Mouse (Mus musculus): Measurements from ENCODE around the gene Cenpa. TPM values are rescaled to one million over a fixed set of nuclear protein-coding genes. Genes with fewer than 3 reads are reported as not detected.

The Cenpa gene
- polyA plus RNA-seq, 1 experiment from 2014 or later, result 175 TPM

- 78% methylated on average over 10 of the region's 10 CpGs for WGBS
- no peaks in the 10 kb centered on the region for H3K36me3 ChIP-seq (ENCODE audit: insufficient read depth, low read length)
- 0 out of 2 replicates have a peak, but pooled peaks cover 3% of the 10 kb centered on the region for H3K4me1 ChIP-seq (replicated peaks; ENCODE audit: insufficient read depth, low read length)
- TF ChIP-seq CTCF (IDR thresholded peaks at IDR 0.05; ENCODE audit: low read depth), result no peak
- no peaks in the 10 kb centered on the region for H3K9me3 ChIP-seq (replicated peaks; ENCODE audit: low read length)
- ATAC-seq (replicated peaks; ENCODE audit: low FRiP score, low read depth) (no peak), DNase-seq (ENCODE audit: low spot score) (no peak)
- H3K27ac ChIP-seq, result no peak overlapping the region
- no peak overlapping the region for H3K4me2 ChIP-seq (ENCODE audit: low read length)
- H3K4me3 ChIP-seq (replicated peaks; ENCODE audit: low read depth, low read length), result no peak overlapping the region
- H3K9ac ChIP-seq (ENCODE audit: low read depth, low read length), result no peak overlapping the region
- peaks cover 7% of the 10 kb centered on the region; the same call in 1 of the 2 replicates for H3K27me3 ChIP-seq (ENCODE audit: insufficient read depth, low read length)
These were observed 51.6 kb downstream of the Cenpa start for GRCm38 (mm10) chr5:30717991-30718703.

GRCm38 (mm10) chr5:30721935-30722334 is 55.4 kb downstream of the Cenpa start:
- H3K4me3 ChIP-seq (replicated peaks; ENCODE audit: low read depth, low read length), result no peak overlapping the region
- ATAC-seq (replicated peaks; ENCODE audit: low FRiP score, low read depth), result no peak
- no peak overlapping the region for H3K9ac ChIP-seq (ENCODE audit: low read depth, low read length)
- 85% methylated on average over 8 of the region's 8 CpGs for WGBS
- no peaks in the 10 kb centered on the region for H3K27me3 ChIP-seq (ENCODE audit: insufficient read depth, low read length)
- H3K4me2 ChIP-seq (ENCODE audit: low read length), result no peak overlapping the region
- no peaks in the 10 kb centered on the region for H3K4me1 ChIP-seq (replicated peaks; ENCODE audit: insufficient read depth, low read length)
- no peak for DNase-seq (ENCODE audit: low spot score)
- no peaks in the 10 kb centered on the region for H3K9me3 ChIP-seq (replicated peaks; ENCODE audit: low read length)
- no peaks in the 10 kb centered on the region for H3K36me3 ChIP-seq (ENCODE audit: insufficient read depth, low read length)
- H3K27ac ChIP-seq, result no peak overlapping the region
- TF ChIP-seq CTCF (IDR thresholded peaks at IDR 0.05; ENCODE audit: low read depth), result no peak

Small RNAs within 50 kb of the gene (microRNA-seq; reads per million reads assigned to microRNA genes)
- not detected for gene Mir5625

Other genes with a start within 250 kb of the Cenpa start
- 0.04 and 0.09 TPM in 2 replicates for gene Otof, start 204.8 kb upstream of the Cenpa start, polyA plus RNA-seq (2015; fragmentation: Nextera tagmentation; extraction: Ambion mirVana)
- not detected in 2 replicates for gene 1700001C02Rik, start 200.7 kb upstream of the Cenpa start, polyA plus RNA-seq (2015; fragmentation: Nextera tagmentation; extraction: Ambion mirVana)
- gene Cib4, start 120.9 kb upstream of the Cenpa start, polyA plus RNA-seq (2015; fragmentation: Nextera tagmentation; extraction: Ambion mirVana), result not detected in 2 replicates
- gene Kcnk3, start 78.6 kb upstream of the Cenpa start, polyA plus RNA-seq (2015; fragmentation: Nextera tagmentation; extraction: Ambion mirVana), result 1.8 and 2.0 TPM in 2 replicates
- gene Slc35f6, start 18.8 kb upstream of the Cenpa start, polyA plus RNA-seq (2015; fragmentation: Nextera tagmentation; extraction: Ambion mirVana), result 24.8 and 26.7 TPM in 2 replicates
- 1.7 and 2.1 TPM in 2 replicates for gene Dpysl5, start 44.8 kb downstream of the Cenpa start, polyA plus RNA-seq (2015; fragmentation: Nextera tagmentation; extraction: Ambion mirVana)
- 20.6 and 23.0 TPM in 2 replicates for gene Mapre3, start 147.9 kb downstream of the Cenpa start, polyA plus RNA-seq (2015; fragmentation: Nextera tagmentation; extraction: Ambion mirVana)
- gene Tmem214, start 201.2 kb downstream of the Cenpa start, polyA plus RNA-seq (2015; fragmentation: Nextera tagmentation; extraction: Ambion mirVana), result 67.3 and 74.5 TPM in 2 replicates
- 17.3 and 17.5 TPM in 2 replicates for gene Agbl5, start 221.9 kb downstream of the Cenpa start, polyA plus RNA-seq (2015; fragmentation: Nextera tagmentation; extraction: Ambion mirVana)
- gene Ost4, start 241.0 kb downstream of the Cenpa start, polyA plus RNA-seq (2015; fragmentation: Nextera tagmentation; extraction: Ambion mirVana), result 466 and 517 TPM in 2 replicates
- 204 and 226 TPM in 2 replicates for gene Emilin1, start 246.6 kb downstream of the Cenpa start, polyA plus RNA-seq (2015; fragmentation: Nextera tagmentation; extraction: Ambion mirVana)

Measured in kidney, postnatal 0 days (tissue).